Mouse (Mus musculus) activated CD4-positive, CD25-positive, alpha-beta regulatory T cell, adult 4 months (primary cell): ENCODE data around the gene Sptbn1. TPM values are rescaled to one million over a fixed set of nuclear protein-coding genes. Genes with fewer than 3 reads are reported as not detected.
A peak's percentile ranks its signal among the peaks of the same experiment; 100 is the strongest.

ENCODE experiments used
- ATAC-seq: one replicate; pipeline ENCODE4 v1.8.0; 2017
- polyA plus RNA-seq, 2 experiments: library from polyadenylated mRNA; unstranded; fragments of 100-300 nt; shearing (Covaris generic); gene quantifications; one replicate each; pipeline ENCODE4 v1.2.1; 2017

Gene Sptbn1
- polyA plus RNA-seq, 2 experiments from 2014 or later, result 96.3 to 98.1 TPM

- peak; percentile 43 for ATAC-seq
Observed at GRCm38 (mm10) chr11:30165861-30166550, 102.0 kb downstream of the Sptbn1 start.

GRCm38 (mm10) chr11:30164515-30165214, 103.3 kb downstream of the Sptbn1 start:
- ATAC-seq, result peak; percentile 19

GRCm38 (mm10) chr11:30163870-30164269, 104.1 kb downstream of the Sptbn1 start:
- ATAC-seq, result no peak

GRCm38 (mm10) chr11:30163081-30163480, 104.9 kb downstream of the Sptbn1 start:
- ATAC-seq, result no peak

GRCm38 (mm10) chr11:30161744-30162143, 106.2 kb downstream of the Sptbn1 start:
- ATAC-seq, result no peak

GRCm38 (mm10) chr11:30161173-30161650, 106.8 kb downstream of the Sptbn1 start:
- ATAC-seq, result no peak

- no peak for ATAC-seq
Observed at GRCm38 (mm10) chr11:30160625-30161172, 107.3 kb downstream of the Sptbn1 start.

GRCm38 (mm10) chr11:30159545-30160255, 108.3 kb downstream of the Sptbn1 start:
- ATAC-seq, result no peak

GRCm38 (mm10) chr11:30158028-30158700, 109.8 kb downstream of the Sptbn1 start:
- no peak for ATAC-seq

- no peak for ATAC-seq
Observed at GRCm38 (mm10) chr11:30155887-30156286, 112.1 kb downstream of the Sptbn1 start.

GRCm38 (mm10) chr11:30154980-30155379, 113.0 kb downstream of the Sptbn1 start:
- no peak for ATAC-seq

- ATAC-seq, result no peak
Observed at GRCm38 (mm10) chr11:30148888-30149287, 119.1 kb downstream of the Sptbn1 start.

GRCm38 (mm10) chr11:30148378-30148777, 119.6 kb downstream of the Sptbn1 start:
- ATAC-seq, result no peak

GRCm38 (mm10) chr11:30147882-30148281, 120.1 kb downstream of the Sptbn1 start:
- no peak for ATAC-seq

- ATAC-seq, result no peak
Observed at GRCm38 (mm10) chr11:30143090-30143489, 124.9 kb downstream of the Sptbn1 start.

- no peak for ATAC-seq
Observed at GRCm38 (mm10) chr11:30139165-30139826, 128.7 kb downstream of the Sptbn1 start.

GRCm38 (mm10) chr11:30137081-30137480, 130.9 kb downstream of the Sptbn1 start:
- no peak for ATAC-seq

GRCm38 (mm10) chr11:30134058-30134457, 133.9 kb downstream of the Sptbn1 start:
- no peak for ATAC-seq

GRCm38 (mm10) chr11:30132581-30132980, 135.4 kb downstream of the Sptbn1 start:
- no peak for ATAC-seq

- no peak for ATAC-seq
Observed at GRCm38 (mm10) chr11:30131640-30132039, 136.3 kb downstream of the Sptbn1 start.

GRCm38 (mm10) chr11:30129339-30129738, 138.6 kb downstream of the Sptbn1 start:
- no peak for ATAC-seq

GRCm38 (mm10) chr11:30126840-30127239, 141.1 kb downstream of the Sptbn1 start:
- peak; percentile 61 for ATAC-seq
